Mouse (Mus musculus): Measurements from ENCODE around the gene Lama4. TPM values are rescaled to one million over a fixed set of nuclear protein-coding genes. Genes with fewer than 3 reads are reported as not detected.
A peak's percentile ranks its signal among the peaks of the same experiment; 100 is the strongest.

Lama4 gene
- total and polyA plus RNA-seq, 2 experiments from 2014 or later: 16.7 to 19.9 TPM

DNA sequence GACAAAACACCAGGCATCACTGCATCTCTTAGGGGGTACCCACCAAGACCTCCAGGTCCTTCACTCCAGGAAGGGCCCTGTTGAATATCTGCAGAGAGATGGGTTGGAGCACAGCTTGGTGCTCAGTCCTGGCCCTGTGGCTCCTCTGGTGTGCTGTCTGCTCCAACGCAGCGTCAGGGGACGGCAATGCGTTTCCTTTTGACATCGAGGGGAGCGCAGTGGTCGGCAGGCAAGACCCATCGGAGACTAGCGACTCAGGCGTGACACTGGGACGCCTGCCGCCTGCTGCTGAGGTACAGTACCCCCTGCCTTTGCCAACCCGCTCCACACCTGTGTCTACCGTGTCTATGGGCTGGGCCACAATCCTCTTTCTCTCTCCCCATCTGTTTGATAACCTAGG is 542 bp downstream of the Lama4 start:
- Histone ChIP-seq H3K4me2 (ENCODE audit: low read depth, low read length) (peak overlapping the region; percentile 83), H3K36me3 (ENCODE audit: insufficient read depth, low read length) (no peaks in the 10 kb centered on the region), H3K27ac (0 out of 2 replicates have a peak overlapping the region, but pooled peaks have one; percentile 48), H3K4me3 (ENCODE audit: low read length) (peak overlapping the region; percentile 37), H3K9me3 (ENCODE audit: low read length) (no peaks in the 10 kb centered on the region), H3K9ac (replicated peaks; ENCODE audit: low read length) (peak overlapping the region; percentile 28; the same call in 1 of the 2 replicates), H3K27me3 (ENCODE audit: insufficient read depth, low read length) (no peaks in the 10 kb centered on the region), H3K4me1 (ENCODE audit: insufficient read depth, low read length) (0 out of 2 replicates have a peak, but pooled peaks cover 6% of the 10 kb centered on the region)
- no peak for TF ChIP-seq CTCF (IDR thresholded peaks at IDR 0.05; ENCODE audit: low read depth)
- under 1% methylated on average over 14 of the region's 14 CpGs for WGBS
- ATAC-seq: peak; percentile 55
- peak; percentile 20 for DNase-seq (ENCODE audit: low spot score)

DNA sequence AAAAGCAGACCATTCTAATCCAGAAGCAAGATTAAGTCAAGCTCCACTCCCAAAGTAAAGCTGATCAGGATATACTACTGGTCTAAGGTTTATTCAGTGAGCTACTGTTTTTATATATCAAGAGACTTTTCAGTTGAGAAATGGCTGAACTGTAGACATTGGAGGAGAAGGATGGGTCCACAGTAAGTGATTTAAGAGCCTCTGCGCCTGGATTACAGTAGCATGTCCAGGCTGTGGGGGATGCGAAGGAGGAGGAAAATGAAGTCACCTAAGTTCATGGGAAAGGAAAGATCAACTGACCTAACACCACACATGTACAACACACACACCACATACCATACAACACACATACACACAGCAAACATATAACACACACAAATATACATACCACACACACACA is 1.3 kb downstream of the Lama4 start:
- Histone ChIP-seq H3K4me1 (ENCODE audit: insufficient read depth, low read length) (0 out of 2 replicates have a peak, but pooled peaks cover 6% of the 10 kb centered on the region), H3K4me2 (ENCODE audit: low read depth, low read length) (peak overlapping the region; percentile 83), H3K27me3 (ENCODE audit: insufficient read depth, low read length) (no peaks in the 10 kb centered on the region), H3K27ac (no peak overlapping the region), H3K9me3 (ENCODE audit: low read length) (no peaks in the 10 kb centered on the region), H3K4me3 (ENCODE audit: low read length) (peak overlapping the region; percentile 37), H3K36me3 (ENCODE audit: insufficient read depth, low read length) (no peaks in the 10 kb centered on the region), H3K9ac (replicated peaks; ENCODE audit: low read length) (no peak overlapping the region)
- 77% methylated on average over 2 of the region's 2 CpGs for WGBS
- DNase-seq (ENCODE audit: low spot score) (no peak), ATAC-seq (no peak)
- no peak for TF ChIP-seq CTCF (IDR thresholded peaks at IDR 0.05; ENCODE audit: low read depth)

DNA sequence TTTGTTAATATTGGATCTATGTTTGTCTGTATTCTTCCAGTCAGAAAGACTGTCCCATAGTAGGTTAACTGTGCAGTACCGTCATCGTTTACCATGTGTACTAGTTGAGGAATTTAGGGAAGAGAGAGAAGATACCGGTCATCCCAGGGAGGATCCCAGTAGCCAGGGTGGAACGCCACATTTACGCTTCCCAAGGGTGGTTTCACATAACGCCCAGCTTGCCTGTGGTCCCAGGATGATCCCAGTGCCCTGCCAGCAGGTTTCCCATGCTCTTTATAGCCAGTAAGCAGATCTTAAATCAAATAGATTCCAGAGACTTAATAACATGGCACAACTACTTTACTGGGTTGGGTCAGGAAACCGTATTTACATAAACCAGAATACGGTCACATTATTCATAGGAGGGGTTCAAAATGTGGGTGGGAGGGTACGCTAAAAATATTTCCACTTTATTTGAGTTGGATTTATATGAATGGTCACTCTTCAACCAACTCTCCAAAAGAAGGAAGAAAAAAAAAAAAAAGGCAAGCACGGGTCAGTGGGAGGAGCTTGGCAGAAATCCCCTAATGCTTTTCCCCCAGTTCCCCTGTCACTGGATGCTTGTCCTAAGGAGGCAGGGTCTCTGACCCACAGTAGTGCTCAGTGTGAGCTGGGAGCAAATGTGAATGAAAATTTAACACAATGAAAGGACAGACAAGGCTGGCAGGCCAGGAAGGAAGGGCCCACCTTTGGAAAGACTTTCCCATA is 3.2 kb downstream of the Lama4 start:
- Histone ChIP-seq H3K9ac (replicated peaks; ENCODE audit: low read length) (no peak overlapping the region), H3K9me3 (ENCODE audit: low read length) (no peaks in the 10 kb centered on the region), H3K27me3 (ENCODE audit: insufficient read depth, low read length) (no peaks in the 10 kb centered on the region), H3K27ac (no peak overlapping the region), H3K4me1 (ENCODE audit: insufficient read depth, low read length) (0 out of 2 replicates have a peak, but pooled peaks cover 6% of the 10 kb centered on the region), H3K4me2 (ENCODE audit: low read depth, low read length) (peak overlapping the region; percentile 42), H3K4me3 (ENCODE audit: low read length) (peak overlapping the region; percentile 16), H3K36me3 (ENCODE audit: insufficient read depth, low read length) (no peaks in the 10 kb centered on the region)
- ATAC-seq: no peak
- DNase-seq (ENCODE audit: low spot score): no peak
- no peak for TF ChIP-seq CTCF (IDR thresholded peaks at IDR 0.05; ENCODE audit: low read depth)
- 77% methylated on average over 10 of the region's 10 CpGs for WGBS

DNA sequence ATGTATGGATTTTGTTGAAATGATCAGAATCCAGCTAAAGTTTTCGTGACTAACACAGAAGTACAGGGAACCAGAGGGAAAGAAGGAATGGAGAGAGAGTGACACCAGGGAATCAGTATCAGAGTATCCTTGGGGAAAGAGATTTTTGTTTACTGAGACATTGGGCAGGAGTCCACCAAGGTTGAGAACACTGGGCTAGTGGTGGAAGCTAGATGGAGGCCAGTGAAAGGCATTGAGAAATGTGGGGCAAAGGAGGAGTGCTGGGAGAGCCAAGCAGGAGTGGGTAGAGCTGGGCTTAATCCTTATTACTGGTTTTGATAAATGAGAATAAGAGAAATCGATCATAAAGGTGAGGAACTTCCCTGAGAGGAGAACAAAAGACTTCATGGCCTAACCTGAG is 4.2 kb downstream of the Lama4 start:
- no peak overlapping the region for H3K4me2 ChIP-seq (ENCODE audit: low read depth, low read length)
- H3K4me3 ChIP-seq (ENCODE audit: low read length): no peak overlapping the region
- DNase-seq (ENCODE audit: low spot score) (no peak), ATAC-seq (no peak)
- H3K36me3 ChIP-seq (ENCODE audit: insufficient read depth, low read length): no peaks in the 10 kb centered on the region
- H3K4me1 ChIP-seq (ENCODE audit: insufficient read depth, low read length): 0 out of 2 replicates have a peak, but pooled peaks cover 6% of the 10 kb centered on the region
- no peaks in the 10 kb centered on the region for H3K27me3 ChIP-seq (ENCODE audit: insufficient read depth, low read length)
- 93% methylated on average over 2 of the region's 2 CpGs for WGBS
- H3K9ac ChIP-seq (replicated peaks; ENCODE audit: low read length): no peak overlapping the region
- no peaks in the 10 kb centered on the region for H3K9me3 ChIP-seq (ENCODE audit: low read length)
- TF ChIP-seq CTCF (IDR thresholded peaks at IDR 0.05; ENCODE audit: low read depth): no peak
- H3K27ac ChIP-seq: no peak overlapping the region

DNA sequence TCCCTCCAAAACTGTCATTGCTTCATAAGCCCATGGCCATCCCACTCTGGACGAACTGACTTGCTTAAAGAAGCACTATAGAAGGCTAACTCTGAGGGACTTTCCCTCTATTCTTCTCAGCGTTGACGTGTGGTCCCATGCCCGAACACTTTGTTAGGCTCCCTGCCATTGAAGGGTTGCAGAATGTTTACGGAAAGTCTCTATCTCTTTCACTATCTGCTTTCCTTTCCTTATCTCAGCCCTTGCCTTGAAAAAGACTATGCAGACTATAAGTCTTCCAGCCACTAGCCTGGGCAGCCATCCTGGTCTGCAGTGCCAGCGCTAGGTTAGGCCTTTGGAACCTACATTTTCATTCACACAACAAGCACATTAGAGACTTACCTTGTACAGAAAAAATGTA is 4.7 kb downstream of the Lama4 start:
- Histone ChIP-seq H3K27me3 (ENCODE audit: insufficient read depth, low read length) (no peaks in the 10 kb centered on the region), H3K9ac (replicated peaks; ENCODE audit: low read length) (no peak overlapping the region), H3K9me3 (ENCODE audit: low read length) (no peaks in the 10 kb centered on the region), H3K4me3 (ENCODE audit: low read length) (no peak overlapping the region), H3K4me2 (ENCODE audit: low read depth, low read length) (no peak overlapping the region), H3K36me3 (ENCODE audit: insufficient read depth, low read length) (no peaks in the 10 kb centered on the region), H3K4me1 (ENCODE audit: insufficient read depth, low read length) (0 out of 2 replicates have a peak, but pooled peaks cover 3% of the 10 kb centered on the region), H3K27ac (no peak overlapping the region)
- no peak for TF ChIP-seq CTCF (IDR thresholded peaks at IDR 0.05; ENCODE audit: low read depth)
- no peak for ATAC-seq
- no peak for DNase-seq (ENCODE audit: low spot score)
- WGBS: 90% methylated on average over 6 of the region's 6 CpGs

DNA sequence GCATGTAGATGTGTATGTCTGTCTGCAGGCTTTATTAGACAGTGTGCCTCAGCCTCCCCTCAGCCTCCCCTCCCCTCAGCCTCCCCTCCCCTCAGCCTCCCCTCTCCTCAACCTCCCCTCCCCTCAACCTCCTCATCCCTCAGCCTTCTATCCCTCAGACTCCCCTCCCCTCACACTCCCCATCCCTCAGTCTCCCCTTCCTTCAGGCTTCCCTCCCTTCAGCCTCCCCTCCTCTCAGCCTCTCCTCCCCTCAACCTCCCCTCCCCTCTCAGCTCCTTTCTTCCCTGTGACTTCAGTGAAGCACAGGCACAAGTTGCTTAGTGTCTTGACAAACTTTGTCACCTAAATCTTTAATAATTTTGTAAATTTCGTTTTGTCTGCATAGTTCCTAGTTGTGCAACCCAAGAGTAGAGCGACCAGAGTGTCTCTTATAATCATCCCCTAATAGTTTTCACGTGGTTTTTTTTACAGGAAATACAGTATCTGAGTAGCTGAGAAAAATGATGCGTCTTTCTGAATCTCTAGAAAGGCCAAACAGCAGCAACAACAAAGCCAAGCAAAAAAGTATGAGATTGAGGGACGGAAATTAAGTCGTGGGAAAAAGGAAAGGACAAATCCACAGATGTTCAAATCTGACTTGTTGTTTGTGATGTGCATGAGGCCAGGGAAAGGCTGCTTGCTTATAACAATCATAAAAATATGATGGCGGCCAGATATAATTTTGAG is 7.1 kb downstream of the Lama4 start:
- no peaks in the 10 kb centered on the region for H3K9me3 ChIP-seq (ENCODE audit: low read length)
- 71% methylated on average over 7 of the region's 7 CpGs for WGBS
- H3K36me3 ChIP-seq (ENCODE audit: insufficient read depth, low read length): no peaks in the 10 kb centered on the region
- no peaks in the 10 kb centered on the region for H3K27me3 ChIP-seq (ENCODE audit: insufficient read depth, low read length)
- H3K27ac ChIP-seq: no peak overlapping the region
- H3K4me3 ChIP-seq (ENCODE audit: low read length): no peak overlapping the region
- DNase-seq (ENCODE audit: low spot score) (no peak), ATAC-seq (no peak)
- no peak overlapping the region for H3K9ac ChIP-seq (replicated peaks; ENCODE audit: low read length)
- TF ChIP-seq CTCF (IDR thresholded peaks at IDR 0.05; ENCODE audit: low read depth): no peak
- H3K4me2 ChIP-seq (ENCODE audit: low read depth, low read length): no peak overlapping the region
- no peaks in the 10 kb centered on the region for H3K4me1 ChIP-seq (ENCODE audit: insufficient read depth, low read length)
